Mouse (Mus musculus) heart, embryonic 12.5 days (tissue): ENCODE results near the gene Btg1. TPM values are rescaled to one million over a fixed set of nuclear protein-coding genes. Genes with fewer than 3 reads are reported as not detected.

ENCODE experiments used
- ATAC-seq: fragments of 200-750 bp; cut with Nextera tagmentation; 2 replicates; pipeline ENCODE4 v1.8.0; 2017; ENCODE audit warnings: moderate TSS enrichment, moderate library complexity; ENCODE audit not compliant: insufficient number of reproducible peaks, low FRiP score
- H3K27ac ChIP-seq: fragments of 300-500 bp; sonication (generic); 2 replicates; pipeline ENCODE4 v1.5.1; 2016; ENCODE audit warnings: mild to moderate bottlenecking, moderate library complexity; ENCODE audit not compliant: poor library complexity, severe bottlenecking
- H3K27me3 ChIP-seq: fragments of 300-500 bp; sonication (generic); replicated peaks from 2 replicates; pipeline ENCODE4 v1.6.1; 2016; ENCODE audit warnings: mild to moderate bottlenecking, moderate library complexity
- H3K36me3 ChIP-seq: fragments of 300-500 bp; sonication (generic); 2 replicates; pipeline ENCODE4 v1.6.1; 2016; ENCODE audit warnings: mild to moderate bottlenecking, moderate library complexity
- H3K4me1 ChIP-seq: fragments of 300-500 bp; sonication (generic); replicated peaks from 2 replicates; pipeline ENCODE4 v1.6.1; 2016; ENCODE audit warnings: mild to moderate bottlenecking
- H3K4me2 ChIP-seq: fragments of 300-500 bp; sonication (generic); 2 replicates; pipeline ENCODE4 v1.6.1; 2016; ENCODE audit warnings: mild to moderate bottlenecking, moderate library complexity
- H3K4me3 ChIP-seq: fragments of 300-500 bp; sonication (generic); 2 replicates; pipeline ENCODE4 v1.5.1; 2016; ENCODE audit warnings: mild to moderate bottlenecking
- H3K9ac ChIP-seq: fragments of 300-500 bp; sonication (generic); 2 replicates; pipeline ENCODE4 v1.6.1; 2016; ENCODE audit warnings: mild to moderate bottlenecking, moderate library complexity
- H3K9me3 ChIP-seq: fragments of 300-500 bp; sonication (generic); replicated peaks from 2 replicates; pipeline ENCODE4 v1.6.1; 2016; ENCODE audit warnings: mild to moderate bottlenecking, moderate library complexity
- WGBS: fragments of 180-500 bp; shearing (Covaris S2); methylation state at CpG from one replicate; pipeline ENCODE4 v1.1.7; 2016; 5-methylcytosine and 5-hydroxymethylcytosine counted together
- polyA plus RNA-seq: library from polyadenylated mRNA; unstranded; fragments of >200 nt; fragmentation: Nextera tagmentation; extraction: Ambion mirVana; gene quantifications from 2 replicates; pipeline ENCODE4 v1.2.1, GENCODE M21; 2016

Gene Btg1
- polyA plus RNA-seq, 1 experiment from 2014 or later: 51.6 TPM

DNA sequence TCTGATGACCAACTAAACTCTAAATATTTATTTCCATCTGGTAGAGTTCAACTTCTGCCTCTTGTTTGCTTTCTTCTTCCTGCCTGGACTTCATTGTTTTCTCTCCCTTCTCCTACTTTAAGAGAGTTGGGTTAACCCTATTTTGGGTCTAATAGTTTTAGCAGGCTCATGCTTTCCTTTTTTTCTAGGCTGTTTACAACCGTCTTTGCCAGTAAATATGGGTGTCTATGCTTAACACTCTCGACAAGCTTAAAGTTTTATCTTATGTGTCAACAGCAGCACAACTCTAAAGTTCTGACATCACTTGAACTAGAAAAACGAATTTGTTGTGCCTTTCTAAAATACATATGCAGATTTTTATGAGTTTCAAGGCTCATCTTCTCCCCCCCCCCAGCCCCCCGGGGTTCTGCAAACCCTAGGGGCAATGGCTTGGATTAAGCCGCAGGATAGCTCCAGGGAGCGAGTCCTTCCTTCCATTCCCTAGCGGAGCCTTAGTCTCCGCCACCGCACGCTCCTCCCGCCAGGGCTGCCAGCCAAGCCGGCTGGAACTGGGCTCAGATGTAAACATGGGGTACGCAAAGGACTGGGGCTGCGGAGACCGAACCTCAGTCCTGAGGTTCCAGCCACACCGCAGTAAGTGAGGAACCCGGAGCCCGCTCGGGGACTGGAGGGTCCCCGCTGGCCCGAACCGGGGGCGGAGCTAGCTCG, 651 bp upstream of the Btg1 start:
- H3K4me3 ChIP-seq: peak overlapping the region; percentile 90
- H3K4me2 ChIP-seq: peak overlapping the region; percentile 69
- H3K36me3 ChIP-seq: peaks cover 14% of the 10 kb centered on the region
- H3K9me3 ChIP-seq: peaks cover 4% of the 10 kb centered on the region; the same call in 1 of the 2 replicates
- 2% methylated on average over 24 of the region's 24 CpGs for WGBS
- peak overlapping the region; percentile 80 for H3K9ac ChIP-seq
- peaks cover 9% of the 10 kb centered on the region for H3K4me1 ChIP-seq
- H3K27ac ChIP-seq: peak overlapping the region; percentile 79
- no peak; the same call in 1 of the 2 replicates for ATAC-seq
- H3K27me3 ChIP-seq: no peaks in the 10 kb centered on the region

DNA sequence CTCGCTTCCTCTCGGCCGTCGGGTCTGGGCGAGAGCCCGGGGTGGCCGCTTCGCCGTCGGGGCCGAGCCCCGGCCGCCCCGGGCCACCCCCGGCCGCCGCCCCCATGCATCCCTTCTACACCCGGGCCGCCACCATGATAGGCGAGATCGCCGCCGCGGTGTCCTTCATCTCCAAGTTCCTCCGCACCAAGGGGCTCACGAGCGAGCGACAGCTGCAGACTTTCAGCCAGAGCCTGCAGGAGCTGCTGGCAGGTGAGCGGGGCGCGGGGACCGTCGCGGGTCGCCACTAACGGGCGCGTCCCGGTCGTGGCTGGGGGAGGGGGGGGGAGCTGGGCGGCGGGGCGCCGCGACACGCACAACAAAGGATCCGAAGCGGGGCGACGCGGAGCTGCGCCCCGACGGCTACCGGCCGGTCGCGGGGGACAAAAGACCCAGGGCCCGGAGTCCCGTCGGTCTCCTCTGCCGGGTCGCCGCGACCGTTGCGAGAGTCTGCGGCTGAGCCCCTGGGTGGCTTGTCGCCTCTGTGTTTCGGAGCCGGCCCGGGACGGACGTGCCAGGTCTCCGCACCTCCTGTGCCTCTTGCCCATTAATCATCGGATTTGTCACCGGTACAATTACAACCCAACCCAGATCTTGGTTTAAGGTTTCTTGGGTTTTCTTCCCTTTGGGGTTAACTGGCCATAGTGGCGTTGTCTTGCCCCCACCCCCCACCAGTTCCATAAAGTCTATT, 580 bp downstream of the Btg1 start:
- peak overlapping the region; percentile 90 for H3K4me3 ChIP-seq
- peak overlapping the region; percentile 98 for H3K9ac ChIP-seq
- peaks cover 20% of the 10 kb centered on the region for H3K4me1 ChIP-seq
- peak overlapping the region; percentile 62 for H3K4me2 ChIP-seq
- ATAC-seq: peak; percentile 49
- peaks cover 23% of the 10 kb centered on the region for H3K36me3 ChIP-seq
- no peaks in the 10 kb centered on the region for H3K27me3 ChIP-seq
- WGBS: under 1% methylated on average over 78 of the region's 78 CpGs
- H3K9me3 ChIP-seq: peaks cover 4% of the 10 kb centered on the region; the same call in 1 of the 2 replicates
- H3K27ac ChIP-seq: peak overlapping the region; percentile 97

DNA sequence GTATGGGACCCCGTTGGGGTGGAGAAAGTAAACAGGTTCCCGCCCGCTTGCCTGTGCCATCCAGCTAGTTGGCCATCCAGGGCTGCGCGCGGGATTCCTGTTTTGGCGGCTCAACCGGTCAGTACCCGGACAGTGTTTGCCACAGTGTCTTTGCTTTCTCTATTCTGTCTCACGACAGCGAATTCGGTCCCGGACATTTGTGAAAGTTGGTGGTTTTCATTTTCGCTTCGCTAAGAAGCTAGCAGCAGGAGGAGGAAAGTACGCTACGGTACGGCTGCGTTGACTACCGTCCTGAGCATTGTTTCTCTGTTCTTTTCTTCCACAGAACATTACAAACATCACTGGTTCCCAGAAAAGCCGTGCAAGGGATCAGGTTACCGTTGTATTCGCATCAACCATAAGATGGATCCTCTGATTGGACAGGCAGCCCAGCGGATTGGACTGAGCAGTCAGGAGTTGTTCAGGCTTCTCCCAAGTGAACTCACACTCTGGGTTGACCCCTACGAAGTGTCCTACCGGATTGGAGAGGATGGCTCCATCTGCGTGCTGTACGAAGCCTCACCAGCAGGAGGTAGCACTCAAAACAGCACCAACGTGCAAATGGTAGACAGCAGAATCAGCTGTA, 1.3 kb downstream of the Btg1 start:
- H3K9me3 ChIP-seq: peaks cover 3% of the 10 kb centered on the region; the same call in 1 of the 2 replicates
- H3K4me3 ChIP-seq: peak overlapping the region; percentile 90
- H3K27ac ChIP-seq: peak overlapping the region; percentile 97
- peak overlapping the region; percentile 62 for H3K4me2 ChIP-seq
- peaks cover 20% of the 10 kb centered on the region for H3K4me1 ChIP-seq
- peaks cover 28% of the 10 kb centered on the region for H3K36me3 ChIP-seq
- no peaks in the 10 kb centered on the region for H3K27me3 ChIP-seq
- peak overlapping the region; percentile 98 for H3K9ac ChIP-seq
- WGBS: under 1% methylated on average over 29 of the region's 29 CpGs
- ATAC-seq: no peak

DNA sequence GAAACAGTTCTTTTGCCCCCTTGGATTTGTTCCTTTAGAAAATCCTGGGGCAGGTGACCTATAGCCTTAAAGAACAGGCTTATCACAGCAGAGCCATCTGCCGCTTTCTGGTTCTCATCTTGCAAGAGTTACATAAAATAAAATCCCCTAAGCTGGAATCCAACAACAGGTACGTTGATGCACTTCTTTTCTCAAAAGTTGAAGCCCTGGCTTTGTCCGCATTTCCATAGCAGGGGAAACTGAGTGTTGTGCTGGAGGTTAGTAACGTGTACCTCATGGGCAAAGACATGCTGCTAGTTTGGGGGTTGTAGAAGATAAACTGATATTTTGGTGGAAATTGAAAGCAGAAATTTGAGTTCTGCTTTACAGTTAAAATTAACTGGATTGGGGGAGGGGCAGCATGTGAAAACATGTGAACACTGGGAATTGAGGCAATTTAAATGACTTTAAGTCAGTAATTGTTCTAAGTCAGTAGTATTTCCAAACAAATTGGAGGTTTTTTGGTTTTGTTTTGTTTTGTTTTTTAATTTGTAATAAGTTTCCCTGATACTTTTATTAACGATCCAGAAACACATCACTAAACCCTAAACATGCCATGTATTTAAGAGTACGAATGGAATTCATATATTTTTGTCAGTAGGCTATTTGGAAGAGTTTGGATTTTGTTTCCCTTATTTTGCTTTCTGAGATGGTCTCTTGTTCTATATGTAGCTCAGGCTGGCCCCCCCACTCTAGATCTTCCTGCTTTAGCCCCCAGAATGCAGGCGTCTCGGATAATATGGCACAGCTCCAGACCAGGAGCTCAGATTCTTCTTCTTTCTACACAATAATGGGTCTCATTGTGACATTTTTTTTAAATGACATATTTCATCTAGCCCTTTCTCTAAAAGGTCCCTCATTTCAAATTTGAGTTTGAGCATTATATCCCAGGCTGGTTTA, 3.4 kb downstream of the Btg1 start:
- peaks cover 42% of the 10 kb centered on the region for H3K36me3 ChIP-seq
- WGBS: 54% methylated on average over 8 of the region's 8 CpGs
- no peaks in the 10 kb centered on the region for H3K27me3 ChIP-seq
- ATAC-seq: no peak
- H3K27ac ChIP-seq: peak overlapping the region; percentile 44
- H3K4me1 ChIP-seq: peaks cover 26% of the 10 kb centered on the region
- no peaks in the 10 kb centered on the region for H3K9me3 ChIP-seq
- H3K4me2 ChIP-seq: peak overlapping the region; percentile 84
- peak overlapping the region; percentile 76 for H3K9ac ChIP-seq
- peak overlapping the region; percentile 60 for H3K4me3 ChIP-seq

DNA sequence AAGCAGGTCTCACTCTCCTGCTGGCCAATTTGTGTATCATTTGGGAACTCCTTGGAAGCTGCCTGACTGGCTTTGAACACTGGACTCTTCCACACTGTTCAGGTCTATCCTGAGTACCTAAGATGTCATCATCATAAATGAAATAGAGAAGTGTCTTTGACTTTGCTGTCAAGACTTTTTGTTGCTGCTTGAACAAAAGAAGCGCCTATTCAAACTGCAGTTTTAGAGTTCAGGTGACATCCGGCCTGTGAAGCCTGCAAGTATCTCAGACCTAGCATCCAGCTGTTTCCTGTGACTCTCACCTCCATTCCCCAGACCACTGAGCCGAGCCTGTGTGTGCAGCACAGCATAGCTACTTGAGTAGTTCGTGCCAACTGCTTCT, 4.1 kb downstream of the Btg1 start:
- WGBS: 39% methylated on average over 4 of the region's 4 CpGs
- peak overlapping the region; percentile 60 for H3K4me3 ChIP-seq
- H3K9me3 ChIP-seq: no peaks in the 10 kb centered on the region
- peaks cover 32% of the 10 kb centered on the region for H3K4me1 ChIP-seq
- no peak overlapping the region for H3K27ac ChIP-seq
- no peaks in the 10 kb centered on the region for H3K27me3 ChIP-seq
- H3K36me3 ChIP-seq: peaks cover 42% of the 10 kb centered on the region
- H3K9ac ChIP-seq: peak overlapping the region; percentile 60; the same call in 1 of the 2 replicates
- ATAC-seq: no peak
- H3K4me2 ChIP-seq: peak overlapping the region; percentile 67

DNA sequence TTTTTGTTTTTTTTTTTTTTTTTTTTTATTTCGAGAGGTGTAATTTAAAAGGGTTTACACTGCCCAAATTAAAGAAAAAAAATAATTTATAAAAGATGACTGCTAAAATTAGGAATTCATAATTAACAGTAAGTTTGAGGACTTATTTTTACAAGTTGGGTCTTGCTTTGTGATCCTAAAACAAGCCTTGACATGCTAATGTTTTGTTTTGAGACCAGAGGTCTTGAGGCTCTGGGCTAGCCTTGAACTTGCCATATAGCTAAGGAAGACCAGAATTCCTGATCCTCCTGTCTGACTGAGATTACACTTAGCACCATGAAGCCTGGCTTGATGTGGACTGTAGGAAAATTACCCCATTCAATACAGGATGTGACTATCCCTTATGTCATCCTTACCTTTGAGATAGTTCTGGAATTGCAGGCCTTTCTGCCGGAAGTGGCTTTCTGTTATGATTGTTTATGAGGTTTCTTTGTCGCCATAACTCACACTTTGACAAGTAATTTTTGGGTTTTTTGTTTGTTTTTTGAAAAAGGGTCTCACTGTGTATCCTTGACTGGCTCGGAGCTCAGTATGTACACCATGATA, 4.6 kb downstream of the Btg1 start:
- peaks cover 37% of the 10 kb centered on the region for H3K4me1 ChIP-seq
- H3K36me3 ChIP-seq: peaks cover 42% of the 10 kb centered on the region
- 74% methylated on average over 4 of the region's 4 CpGs for WGBS

DNA sequence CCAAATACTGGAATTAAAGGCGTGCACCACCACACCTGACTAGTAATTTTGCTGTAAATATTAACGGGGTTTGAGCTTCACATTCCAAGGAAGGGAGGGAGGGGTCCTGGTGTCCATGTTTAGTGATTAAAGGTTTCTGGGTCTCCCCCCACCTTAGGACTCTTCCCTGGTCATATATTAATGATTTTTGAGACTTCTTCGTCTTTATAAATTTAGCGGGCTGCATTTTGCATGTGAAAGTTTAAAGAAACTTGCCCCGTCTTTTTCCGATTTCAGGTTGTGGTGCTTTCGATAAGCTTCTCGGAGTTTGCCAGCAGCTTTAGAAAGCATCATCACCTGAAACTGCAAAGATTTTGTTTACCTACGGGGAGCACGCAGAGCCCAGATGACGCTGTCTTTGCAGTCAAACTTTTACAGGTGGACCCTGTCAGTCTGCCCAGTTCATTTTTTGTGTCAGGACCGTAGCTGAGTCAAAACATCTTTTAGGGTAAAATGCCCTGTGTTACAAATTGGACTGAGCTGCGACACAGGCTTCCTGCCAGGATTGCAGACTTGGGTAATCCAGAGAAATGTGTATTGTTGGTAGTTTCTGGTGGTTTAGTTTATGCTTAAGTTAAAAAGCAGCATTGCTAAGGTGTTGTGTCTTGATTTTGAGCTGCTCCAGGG, 5.3 kb downstream of the Btg1 start:
- Histone ChIP-seq H3K4me3 (peak overlapping the region; percentile 30), H3K27me3 (no peaks in the 10 kb centered on the region), H3K4me1 (peaks cover 39% of the 10 kb centered on the region), H3K27ac (no peak overlapping the region), H3K36me3 (peaks cover 42% of the 10 kb centered on the region), H3K9ac (0 out of 2 replicates have a peak overlapping the region, but pooled peaks have one; percentile 33), H3K4me2 (peak overlapping the region; percentile 62), H3K9me3 (no peaks in the 10 kb centered on the region)
- ATAC-seq: no peak
- WGBS: 84% methylated on average over 13 of the region's 13 CpGs

More for the DNA sequence above, 4.6 kb downstream of the Btg1 start:
- Histone ChIP-seq H3K9ac (0 out of 2 replicates have a peak overlapping the region, but pooled peaks have one; percentile 33), H3K27ac (no peak overlapping the region), H3K4me2 (peak overlapping the region; percentile 67), H3K4me3 (peak overlapping the region; percentile 30), H3K27me3 (no peaks in the 10 kb centered on the region), H3K9me3 (no peaks in the 10 kb centered on the region)
- ATAC-seq: no peak

DNA sequence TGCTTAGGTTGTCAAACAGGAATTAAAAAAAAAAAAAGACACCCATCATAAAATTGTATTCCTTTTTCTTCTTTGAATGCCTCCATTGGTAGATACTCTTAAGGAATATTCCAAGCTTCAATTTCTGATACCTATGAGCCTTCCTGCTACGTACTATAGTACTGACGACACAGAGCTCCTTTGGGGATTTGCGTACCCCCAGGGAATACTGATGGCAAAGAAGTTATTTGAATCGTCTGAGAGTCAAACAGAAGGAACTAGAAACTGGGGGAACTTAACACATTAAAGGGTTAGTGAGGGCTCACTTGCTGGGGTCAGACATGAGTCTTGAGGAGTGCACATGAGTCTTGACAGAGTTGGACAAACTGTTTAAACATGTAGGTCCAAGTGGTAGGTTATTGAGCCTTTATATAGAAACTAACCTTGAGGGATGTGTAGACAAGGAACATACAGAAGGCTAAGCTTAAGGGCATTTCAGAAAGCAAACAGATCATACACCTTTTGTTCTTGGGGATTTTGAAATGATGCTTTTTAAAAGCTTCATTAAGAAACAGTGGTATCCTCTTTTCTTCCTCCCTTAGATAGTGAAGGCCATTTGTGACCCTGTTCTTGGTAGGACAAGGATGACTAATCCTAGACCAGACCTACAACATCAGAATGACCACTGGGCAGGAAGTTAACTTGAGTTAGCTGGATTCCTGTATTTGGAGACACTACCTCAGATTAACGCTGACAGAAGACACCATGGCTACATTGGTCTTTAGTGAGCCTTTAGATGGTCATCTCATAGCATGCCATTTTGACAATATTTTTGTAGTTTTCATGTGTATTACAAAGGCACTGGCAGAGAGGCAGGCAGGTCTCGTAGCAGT, 6.2 kb downstream of the Btg1 start:
- H3K9ac ChIP-seq: no peak overlapping the region
- no peaks in the 10 kb centered on the region for H3K27me3 ChIP-seq
- peaks cover 45% of the 10 kb centered on the region for H3K36me3 ChIP-seq
- H3K4me2 ChIP-seq: peak overlapping the region; percentile 19; the same call in 1 of the 2 replicates
- no peak for ATAC-seq
- 88% methylated on average over 6 of the region's 6 CpGs for WGBS
- H3K4me1 ChIP-seq: peaks cover 39% of the 10 kb centered on the region
- H3K9me3 ChIP-seq: no peaks in the 10 kb centered on the region
- H3K27ac ChIP-seq: no peak overlapping the region
- H3K4me3 ChIP-seq: no peak overlapping the region

DNA sequence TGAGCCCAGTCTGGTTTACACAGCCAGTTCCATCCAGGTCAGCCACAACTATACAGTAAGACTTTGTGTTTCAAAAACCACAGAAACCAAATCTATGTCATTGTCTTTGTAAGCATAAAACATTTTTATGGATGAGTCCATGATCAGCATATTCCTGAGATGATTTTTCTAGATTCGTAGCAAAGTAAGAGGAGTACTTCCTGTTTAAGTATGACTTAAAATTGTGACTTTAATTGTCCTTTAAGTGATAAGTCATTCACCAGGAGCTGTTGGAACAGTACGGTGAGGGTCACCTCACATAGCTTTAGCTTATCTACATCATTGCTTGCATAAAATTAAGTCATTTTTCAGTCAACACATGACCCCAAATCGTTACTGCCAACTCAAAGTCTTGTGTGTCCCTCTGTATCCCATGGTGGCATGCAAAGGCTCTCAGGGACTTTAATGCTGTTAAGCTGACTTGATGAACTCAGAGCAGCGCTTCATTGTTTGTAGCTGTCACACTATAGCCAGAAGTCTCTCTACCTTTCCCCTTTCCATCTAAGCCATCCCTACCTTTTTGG, 6.9 kb downstream of the Btg1 start:
- no peaks in the 10 kb centered on the region for H3K9me3 ChIP-seq
- H3K27ac ChIP-seq: no peak overlapping the region
- WGBS: 87% methylated on average over 4 of the region's 4 CpGs
- H3K36me3 ChIP-seq: peaks cover 52% of the 10 kb centered on the region
- no peak overlapping the region for H3K4me3 ChIP-seq
- no peak overlapping the region for H3K4me2 ChIP-seq
- peaks cover 39% of the 10 kb centered on the region for H3K4me1 ChIP-seq
- ATAC-seq: no peak
- H3K9ac ChIP-seq: no peak overlapping the region
- H3K27me3 ChIP-seq: no peaks in the 10 kb centered on the region
